Mouse (Mus musculus) lung, embryonic 16.5 days (tissue): Measurements from ENCODE around the gene Ate1. TPM values are rescaled to one million over a fixed set of nuclear protein-coding genes. Genes with fewer than 3 reads are reported as not detected.

Experiments
- ATAC-seq: fragments of 200-750 bp; cut with Nextera tagmentation; 2 replicates; pipeline ENCODE4 v1.8.0; 2017; ENCODE audit warnings: low read depth, mild to moderate bottlenecking, moderate library complexity
- H3K27ac ChIP-seq: fragments of 300-500 bp; sonication (generic); 2 replicates; pipeline ENCODE4 v1.5.1; 2014; ENCODE audit warnings: mild to moderate bottlenecking, control low read depth, low read length
- H3K27me3 ChIP-seq: fragments of 300-500 bp; sonication (generic); 2 replicates; pipeline ENCODE4 v1.6.1; 2014; ENCODE audit warnings: low read depth, low read length, mixed read lengths; ENCODE audit not compliant: control insufficient read depth, insufficient read depth
- H3K36me3 ChIP-seq: fragments of 300-500 bp; sonication (generic); 2 replicates; pipeline ENCODE4 v1.6.1; 2014; ENCODE audit warnings: low read length; ENCODE audit not compliant: control insufficient read depth, insufficient read depth
- H3K4me1 ChIP-seq: fragments of 300-500 bp; sonication (generic); replicated peaks from 2 replicates; pipeline ENCODE4 v1.6.1; 2014; ENCODE audit warnings: low read length, mixed read lengths; ENCODE audit not compliant: control insufficient read depth, insufficient read depth
- H3K4me2 ChIP-seq: fragments of 300-500 bp; sonication (generic); 2 replicates; pipeline ENCODE4 v1.6.1; 2014; ENCODE audit warnings: low read depth, low read length, control low read depth
- H3K4me3 ChIP-seq: fragments of 300-500 bp; sonication (generic); 2 replicates; pipeline ENCODE4 v1.5.1; 2014; ENCODE audit warnings: mild to moderate bottlenecking, low read length, control low read depth
- H3K9ac ChIP-seq: fragments of 300-500 bp; sonication (generic); 2 replicates; pipeline ENCODE4 v1.6.1; 2014; ENCODE audit warnings: low read length, control low read depth
- H3K9me3 ChIP-seq: fragments of 300-500 bp; sonication (generic); 2 replicates; pipeline ENCODE4 v1.6.1; 2016; ENCODE audit warnings: low read length; ENCODE audit not compliant: control insufficient read depth
- WGBS: fragments of 180-500 bp; shearing (Covaris S2); extraction: QIAGEN DNeasy Blood & Tissue Kit; methylation state at CpG from one replicate; pipeline ENCODE4 v1.1.7; 2014; 5-methylcytosine and 5-hydroxymethylcytosine counted together
- polyA plus RNA-seq: library from polyadenylated mRNA; unstranded; fragments of >200 nt; fragmentation: Nextera tagmentation; extraction: Ambion mirVana; gene quantifications from 2 replicates; pipeline ENCODE4 v1.2.1, GENCODE M21; 2015

Ate1 gene
- polyA plus RNA-seq, 1 experiment from 2014 or later, result 64.7 TPM

GRCm38 (mm10) chr7:130455587-130456246 is 64.5 kb downstream of the Ate1 start:
- WGBS, result 74% methylated on average over 4 of the region's 4 CpGs
- H3K9ac ChIP-seq, result no peak overlapping the region
- peaks cover 9% of the 10 kb centered on the region for H3K36me3 ChIP-seq
- no peak for ATAC-seq
- no peak overlapping the region for H3K4me2 ChIP-seq
- H3K4me1 ChIP-seq, result no peaks in the 10 kb centered on the region
- H3K9me3 ChIP-seq, result no peaks in the 10 kb centered on the region
- no peaks in the 10 kb centered on the region for H3K27me3 ChIP-seq
- H3K27ac ChIP-seq, result no peak overlapping the region
- no peak overlapping the region for H3K4me3 ChIP-seq

- ATAC-seq, result no peak
- H3K4me2 ChIP-seq, result no peak overlapping the region
- H3K4me3 ChIP-seq, result no peak overlapping the region
- no peak overlapping the region for H3K27ac ChIP-seq
- WGBS, result 65% methylated on average over 3 of the region's 3 CpGs
- no peak overlapping the region for H3K9ac ChIP-seq
- H3K9me3 ChIP-seq, result no peaks in the 10 kb centered on the region
- H3K4me1 ChIP-seq, result no peaks in the 10 kb centered on the region
- peaks cover 6% of the 10 kb centered on the region for H3K36me3 ChIP-seq
- no peaks in the 10 kb centered on the region for H3K27me3 ChIP-seq
Observed at GRCm38 (mm10) chr7:130454226-130454625, 65.9 kb downstream of the Ate1 start.

- ATAC-seq, result no peak
- no peaks in the 10 kb centered on the region for H3K9me3 ChIP-seq
- no peaks in the 10 kb centered on the region for H3K36me3 ChIP-seq
- H3K9ac ChIP-seq, result no peak overlapping the region
- H3K4me2 ChIP-seq, result no peak overlapping the region
- 86% methylated on average over 5 of the region's 5 CpGs for WGBS
- H3K4me3 ChIP-seq, result no peak overlapping the region
- no peaks in the 10 kb centered on the region for H3K27me3 ChIP-seq
- no peak overlapping the region for H3K27ac ChIP-seq
- H3K4me1 ChIP-seq, result no peaks in the 10 kb centered on the region
Observed at GRCm38 (mm10) chr7:130435776-130436175, 84.4 kb downstream of the Ate1 start.

- H3K4me1 ChIP-seq, result no peaks in the 10 kb centered on the region
- H3K27me3 ChIP-seq, result no peaks in the 10 kb centered on the region
- ATAC-seq, result no peak
- H3K4me3 ChIP-seq, result no peak overlapping the region
- WGBS, result 91% methylated on average over 2 of the region's 2 CpGs
- H3K4me2 ChIP-seq, result no peak overlapping the region
- no peak overlapping the region for H3K27ac ChIP-seq
- H3K36me3 ChIP-seq, result no peaks in the 10 kb centered on the region
- no peak overlapping the region for H3K9ac ChIP-seq
- no peaks in the 10 kb centered on the region for H3K9me3 ChIP-seq
Observed at GRCm38 (mm10) chr7:130432141-130432540, 88.0 kb downstream of the Ate1 start.

- no peak overlapping the region for H3K27ac ChIP-seq
- no peak for ATAC-seq
Observed at GRCm38 (mm10) chr7:130426586-130426985, 93.6 kb downstream of the Ate1 start.

GRCm38 (mm10) chr7:130425991-130426390 is 94.2 kb downstream of the Ate1 start:
- H3K9ac ChIP-seq, result no peak overlapping the region
- H3K9me3 ChIP-seq, result no peaks in the 10 kb centered on the region
- no peaks in the 10 kb centered on the region for H3K36me3 ChIP-seq
- no peaks in the 10 kb centered on the region for H3K27me3 ChIP-seq
- peaks cover 4% of the 10 kb centered on the region; the same call in 1 of the 2 replicates for H3K4me1 ChIP-seq
- H3K27ac ChIP-seq, result no peak overlapping the region
- H3K4me3 ChIP-seq, result no peak overlapping the region
- ATAC-seq, result no peak
- no peak overlapping the region for H3K4me2 ChIP-seq
- WGBS, result 38% methylated on average over 2 of the region's 2 CpGs

More at GRCm38 (mm10) chr7:130426586-130426985, 93.6 kb downstream of the Ate1 start:
- 14% methylated on average over 5 of the region's 5 CpGs for WGBS
- H3K27me3 ChIP-seq, result no peaks in the 10 kb centered on the region
- H3K9ac ChIP-seq, result no peak overlapping the region
- no peaks in the 10 kb centered on the region for H3K9me3 ChIP-seq
- no peak overlapping the region for H3K4me3 ChIP-seq
- peaks cover 4% of the 10 kb centered on the region; the same call in 1 of the 2 replicates for H3K4me1 ChIP-seq
- H3K36me3 ChIP-seq, result no peaks in the 10 kb centered on the region
- H3K4me2 ChIP-seq, result no peak overlapping the region

GRCm38 (mm10) chr7:130419961-130420360 is 100.2 kb downstream of the Ate1 start:
- ATAC-seq, result no peak
- Histone ChIP-seq H3K4me1 (no peaks in the 10 kb centered on the region), H3K9ac (no peak overlapping the region), H3K27ac (no peak overlapping the region), H3K9me3 (no peaks in the 10 kb centered on the region), H3K4me3 (no peak overlapping the region), H3K36me3 (no peaks in the 10 kb centered on the region), H3K4me2 (no peak overlapping the region), H3K27me3 (no peaks in the 10 kb centered on the region)
- WGBS, result 57% methylated on average over 1 of the region's 1 CpGs

- H3K36me3 ChIP-seq, result no peaks in the 10 kb centered on the region
- H3K27me3 ChIP-seq, result no peaks in the 10 kb centered on the region
- no peak overlapping the region for H3K27ac ChIP-seq
- no peak overlapping the region for H3K4me2 ChIP-seq
- WGBS, result 73% methylated on average over 10 of the region's 10 CpGs
- H3K9ac ChIP-seq, result no peak overlapping the region
- no peak for ATAC-seq
- no peak overlapping the region for H3K4me3 ChIP-seq
- no peaks in the 10 kb centered on the region for H3K9me3 ChIP-seq
- no peaks in the 10 kb centered on the region for H3K4me1 ChIP-seq
Observed at GRCm38 (mm10) chr7:130407622-130408021, 112.5 kb downstream of the Ate1 start.

GRCm38 (mm10) chr7:130403346-130403745 is 116.8 kb downstream of the Ate1 start:
- H3K36me3 ChIP-seq, result no peaks in the 10 kb centered on the region
- H3K4me1 ChIP-seq, result no peaks in the 10 kb centered on the region
- no peak for ATAC-seq
- H3K4me3 ChIP-seq, result no peak overlapping the region
- 35% methylated on average over 2 of the region's 2 CpGs for WGBS
- no peak overlapping the region for H3K27ac ChIP-seq
- no peak overlapping the region for H3K4me2 ChIP-seq
- H3K9ac ChIP-seq, result no peak overlapping the region
- no peaks in the 10 kb centered on the region for H3K9me3 ChIP-seq
- H3K27me3 ChIP-seq, result no peaks in the 10 kb centered on the region
